Mouse (Mus musculus) limb, embryonic 10.5 days (tissue): ENCODE results near the gene Fmo3. TPM values are rescaled to one million over a fixed set of nuclear protein-coding genes. Genes with fewer than 3 reads are reported as not detected.

Source experiments
- DNase-seq: peaks from one replicate; pipeline ENCODE4 v3.0.0-alpha.2; 2017; ENCODE audit warnings: low spot score
- H3K27ac ChIP-seq: fragments of 300-500 bp; sonication (generic); 2 replicates; pipeline ENCODE4 v1.5.1; 2016; ENCODE audit warnings: mild to moderate bottlenecking
- H3K27me3 ChIP-seq: fragments of 300-500 bp; sonication (generic); 2 replicates; pipeline ENCODE4 v1.6.1; 2016; ENCODE audit warnings: low read depth, mild to moderate bottlenecking; ENCODE audit not compliant: poor library complexity, severe bottlenecking
- H3K36me3 ChIP-seq: fragments of 300-500 bp; sonication (generic); 2 replicates; pipeline ENCODE4 v1.6.1; 2016; ENCODE audit warnings: mild to moderate bottlenecking, moderate library complexity
- H3K4me1 ChIP-seq: fragments of 300-500 bp; sonication (generic); 2 replicates; pipeline ENCODE4 v1.6.1; 2016
- H3K4me3 ChIP-seq: fragments of 300-500 bp; sonication (generic); 2 replicates; pipeline ENCODE4 v1.5.1; 2016; ENCODE audit warnings: mild to moderate bottlenecking, moderate library complexity
- H3K9me3 ChIP-seq: fragments of 300-500 bp; sonication (generic); replicated peaks from 2 replicates; pipeline ENCODE4 v1.6.1; 2016; ENCODE audit warnings: mild to moderate bottlenecking
- WGBS: fragments of 180-500 bp; shearing (Covaris S2); methylation state at CpG from one replicate; pipeline ENCODE4 v1.1.7; 2016; 5-methylcytosine and 5-hydroxymethylcytosine counted together
- polyA plus RNA-seq: library from polyadenylated mRNA; unstranded; fragments of >200 nt; fragmentation: Nextera tagmentation; extraction: Ambion mirVana; gene quantifications from 2 replicates; pipeline ENCODE4 v1.2.1, GENCODE M21; 2016

Fmo3 gene
- polyA plus RNA-seq, 1 experiment from 2014 or later = not detected

GRCm38 (mm10) chr1:162916661-162917060, 67.7 kb downstream of the Fmo3 start:
- WGBS = 87% methylated on average over 8 of the region's 8 CpGs
- no peaks in the 10 kb centered on the region for H3K36me3 ChIP-seq
- 0 out of 2 replicates have a peak, but pooled peaks cover 3% of the 10 kb centered on the region for H3K4me1 ChIP-seq
- H3K9me3 ChIP-seq = no peaks in the 10 kb centered on the region
- no peaks in the 10 kb centered on the region for H3K27me3 ChIP-seq
- H3K27ac ChIP-seq = no peak overlapping the region
- H3K4me3 ChIP-seq = no peak overlapping the region
- no peak for DNase-seq

GRCm38 (mm10) chr1:162914932-162915556, 69.3 kb downstream of the Fmo3 start:
- 93% methylated on average over 4 of the region's 4 CpGs for WGBS
- no peaks in the 10 kb centered on the region for H3K9me3 ChIP-seq
- no peak overlapping the region for H3K4me3 ChIP-seq
- H3K36me3 ChIP-seq = no peaks in the 10 kb centered on the region
- no peak for DNase-seq
- H3K4me1 ChIP-seq = 0 out of 2 replicates have a peak, but pooled peaks cover 3% of the 10 kb centered on the region
- H3K27ac ChIP-seq = no peak overlapping the region
- no peaks in the 10 kb centered on the region for H3K27me3 ChIP-seq

GRCm38 (mm10) chr1:162912085-162912484, 72.2 kb downstream of the Fmo3 start:
- H3K27ac ChIP-seq = no peak overlapping the region
- H3K4me1 ChIP-seq = no peaks in the 10 kb centered on the region
- no peaks in the 10 kb centered on the region for H3K27me3 ChIP-seq
- no peaks in the 10 kb centered on the region for H3K36me3 ChIP-seq
- DNase-seq = no peak
- H3K9me3 ChIP-seq = no peaks in the 10 kb centered on the region
- H3K4me3 ChIP-seq = no peak overlapping the region

Other genes with a start within 250 kb of the Fmo3 start
- gene Prrc2c, start 244.0 kb downstream of the Fmo3 start, polyA plus RNA-seq = 144 and 146 TPM in 2 replicates
- gene Fmo4, start 170.6 kb downstream of the Fmo3 start, polyA plus RNA-seq = 0.08 TPM in 1 of 2 replicates, not detected in the other
- 1.6 and 2.1 TPM in 2 replicates for gene Fmo1, start 117.9 kb downstream of the Fmo3 start, polyA plus RNA-seq
- gene Fmo2, start 85.8 kb downstream of the Fmo3 start, polyA plus RNA-seq = 0.08 TPM in 1 of 2 replicates, not detected in the other
- gene Fmo6, start 47.0 kb downstream of the Fmo3 start, polyA plus RNA-seq = not detected in 2 replicates
- gene Mroh9, start 101.1 kb upstream of the Fmo3 start, polyA plus RNA-seq = not detected in 2 replicates